Mouse (Mus musculus) right cerebral cortex, postnatal 14 days (tissue): ENCODE measurements at regions not wholly inside any gene's neighbourhood (a gene's known extent, or its start where the extent isn't known, plus 50 kb on each side); places are given as distances from the start of the nearest gene placed in this dataset.

ENCODE experiments used
- DNase-seq: peaks from one replicate; pipeline ENCODE4 v3.0.0; 2022

DNA sequence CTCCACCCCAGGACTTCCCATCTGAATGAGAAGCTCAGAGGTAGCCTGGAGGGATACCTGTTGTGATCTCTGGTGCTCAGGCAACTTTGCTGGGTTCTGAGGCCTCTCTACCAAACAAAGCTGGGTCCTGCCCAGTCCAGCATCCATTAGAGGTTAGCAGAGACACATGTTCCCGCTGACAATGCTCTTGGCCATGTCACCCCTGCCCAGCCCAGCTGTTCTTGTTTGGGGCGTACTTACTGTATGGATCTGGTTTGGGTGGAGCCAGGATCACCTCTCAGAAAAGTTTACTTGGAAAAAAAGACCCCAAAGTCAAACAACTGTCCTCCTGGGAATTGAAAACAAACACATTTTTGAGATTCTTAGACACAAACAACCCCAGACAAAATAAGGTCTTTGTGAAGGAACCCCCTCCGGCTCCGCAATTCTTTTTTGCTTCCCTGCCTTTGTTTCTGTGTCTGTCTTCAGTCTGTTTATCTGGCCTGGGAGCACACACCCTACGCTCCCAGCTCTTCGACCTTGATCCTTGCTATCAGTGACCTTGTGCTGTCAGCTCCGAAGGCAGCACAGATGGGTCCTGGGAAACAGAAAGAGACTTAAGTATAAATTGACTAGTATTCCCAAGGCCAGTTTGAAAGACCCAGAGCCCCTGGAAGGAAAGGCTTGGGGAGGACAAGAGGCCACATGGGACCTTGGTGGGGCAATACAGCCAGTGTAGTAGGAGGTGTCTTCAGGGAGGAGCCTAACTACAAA is 68.1 kb upstream of the Serp2 start:
- no peak for DNase-seq

DNA sequence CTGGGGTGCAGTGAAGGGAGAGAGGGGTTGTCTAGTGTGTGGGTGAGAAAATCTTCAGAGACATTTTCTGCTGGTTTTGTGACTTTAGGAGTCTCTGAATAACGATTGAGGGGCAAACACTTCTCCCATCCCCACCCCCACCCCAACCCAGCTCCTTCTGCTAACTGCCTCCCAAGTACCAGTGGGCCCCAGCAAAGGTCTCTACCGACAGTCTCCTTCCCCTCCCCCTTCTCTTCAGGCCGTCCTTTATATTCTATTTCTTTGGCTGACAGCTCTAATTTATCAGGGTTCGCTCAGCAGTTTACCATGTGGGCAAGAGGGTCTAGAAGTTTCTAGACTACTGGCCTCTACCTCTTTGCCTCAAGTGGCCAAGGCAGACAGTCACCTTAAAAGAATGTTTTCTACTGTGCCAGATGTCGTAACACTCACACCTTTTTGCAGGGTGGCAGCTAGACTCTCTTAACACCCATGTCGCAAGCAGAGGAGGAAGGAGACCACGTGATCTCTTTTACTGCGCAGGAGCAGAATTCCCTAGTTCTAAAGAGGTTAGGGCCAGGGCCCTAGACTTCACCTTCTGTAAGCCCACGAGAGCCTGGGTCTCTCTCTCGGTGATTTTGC is 66.8 kb upstream of the Serp2 start:
- DNase-seq, result no peak

DNA sequence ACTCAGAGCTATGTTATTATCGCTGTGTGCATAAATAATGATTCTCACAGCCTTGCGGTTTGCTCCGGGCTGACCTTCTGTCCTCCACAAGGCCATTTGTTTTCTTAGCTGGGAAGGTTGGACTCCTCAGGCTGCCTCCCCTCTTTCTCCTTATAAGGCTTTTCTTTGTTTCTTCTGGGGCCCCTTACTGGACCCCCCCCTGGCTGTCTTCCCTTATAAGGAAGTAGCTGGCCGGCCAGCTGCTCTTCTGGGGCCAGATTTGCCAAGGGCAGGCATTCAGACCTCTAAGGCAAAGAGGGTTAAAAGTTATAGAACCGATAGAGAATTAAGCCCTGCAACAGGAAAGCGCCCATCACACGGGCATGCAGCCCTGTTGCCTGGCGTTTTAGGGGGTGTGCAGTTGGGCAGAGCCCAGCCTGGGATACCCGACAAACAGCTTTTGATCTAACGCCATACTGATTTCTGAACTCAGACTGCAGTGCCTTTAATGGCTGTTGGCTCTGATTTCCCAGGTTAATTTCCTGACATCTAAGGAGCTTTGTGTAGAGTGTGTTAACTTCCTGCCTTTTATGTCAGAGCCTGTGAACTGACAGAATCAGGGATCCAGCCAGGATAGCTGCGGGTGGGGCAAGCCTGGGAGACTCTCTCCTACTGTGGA is 66.1 kb upstream of the Serp2 start:
- DNase-seq, result no peak

DNA sequence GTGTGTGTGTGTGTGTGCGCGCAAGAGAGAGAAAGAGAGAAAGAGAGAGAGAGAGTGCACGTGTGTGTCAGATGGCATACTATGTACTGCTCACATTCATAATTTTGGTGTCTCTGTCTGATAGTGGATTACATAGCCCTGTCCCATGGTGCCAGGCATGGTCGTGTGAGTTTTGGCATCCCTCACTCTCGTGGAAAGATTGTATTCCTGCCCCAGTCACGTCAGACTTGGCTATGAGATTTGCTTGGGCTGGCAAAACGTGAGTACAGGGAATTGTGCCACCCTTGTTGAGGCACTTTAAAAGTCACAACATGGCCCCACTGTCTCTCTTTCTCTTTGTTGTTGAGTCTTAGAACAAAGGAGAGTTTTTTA is 62.3 kb upstream of the Serp2 start:
- no peak for DNase-seq

DNA sequence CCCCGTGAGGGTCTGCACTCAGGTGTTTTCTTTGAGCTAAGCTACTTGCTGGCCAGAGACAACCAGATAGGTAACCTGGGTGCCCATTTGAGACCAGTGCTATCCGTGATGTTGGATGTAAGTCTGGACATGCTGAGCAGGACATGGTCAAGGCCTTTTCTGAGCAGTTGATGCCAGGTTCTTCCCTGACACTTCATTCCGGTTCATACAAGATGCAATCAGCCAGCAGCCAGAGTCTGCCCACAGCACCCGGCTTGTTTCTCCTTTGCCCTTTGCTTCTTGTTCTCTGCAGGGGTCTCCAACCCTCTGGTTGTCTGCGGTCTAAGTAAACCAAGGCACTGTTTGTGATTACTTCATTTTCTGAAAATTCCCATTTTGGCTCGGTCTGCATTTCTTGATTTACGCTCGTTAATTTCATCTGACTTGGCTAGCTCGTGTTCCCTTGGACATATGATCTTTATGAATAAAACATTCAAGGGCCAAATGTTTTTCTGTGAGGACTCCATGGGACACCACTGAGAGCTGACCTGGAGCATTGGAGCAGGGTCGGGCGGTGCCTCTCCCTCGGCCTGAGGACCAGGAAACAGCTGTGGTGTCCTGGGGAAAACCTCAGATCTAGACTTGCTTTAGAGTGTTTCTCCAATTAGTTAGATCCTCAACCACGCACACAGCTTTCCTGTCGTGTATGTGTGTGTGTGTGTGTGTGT is 61.8 kb upstream of the Serp2 start:
- DNase-seq, result no peak

DNA sequence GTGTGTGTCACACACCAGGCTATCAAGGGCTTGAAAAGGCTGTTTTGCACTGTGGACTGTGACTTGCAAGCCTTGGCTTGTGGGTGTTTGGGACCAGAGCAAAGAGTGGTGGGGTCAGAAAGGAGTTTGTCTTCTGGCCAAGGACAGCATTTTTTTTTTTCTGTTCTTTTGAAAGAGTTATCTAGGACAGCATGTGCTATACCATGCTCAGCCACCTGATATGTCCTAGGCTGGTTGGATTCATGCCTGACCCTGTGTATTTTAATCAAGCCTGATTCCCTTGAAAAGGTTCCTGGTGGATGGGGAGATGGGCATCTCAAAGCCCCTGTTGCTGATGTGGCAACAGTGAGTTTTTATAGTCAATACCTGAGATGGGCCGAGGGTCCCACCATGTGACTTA is 61.2 kb upstream of the Serp2 start:
- no peak for DNase-seq

DNA sequence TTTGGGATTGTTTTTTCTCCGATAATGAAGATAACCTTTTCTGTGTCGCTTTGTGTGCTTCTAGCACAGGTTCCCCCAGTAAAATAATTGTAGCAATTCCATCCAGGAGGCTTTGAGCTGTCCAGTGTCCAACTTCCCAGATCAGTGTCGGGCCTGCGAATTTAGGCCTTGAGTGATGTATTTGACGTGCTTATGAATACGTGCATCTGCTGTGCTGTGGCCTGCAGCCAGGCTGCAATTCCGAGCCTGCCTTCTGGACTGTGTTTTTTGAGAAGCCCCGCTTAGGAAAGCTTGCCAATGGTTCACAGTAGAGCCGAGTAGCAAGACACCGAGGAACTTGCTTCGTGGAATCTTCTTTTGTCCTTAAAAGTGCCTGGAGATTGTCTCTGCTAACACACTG is 60.8 kb upstream of the Serp2 start:
- DNase-seq, result no peak

DNA sequence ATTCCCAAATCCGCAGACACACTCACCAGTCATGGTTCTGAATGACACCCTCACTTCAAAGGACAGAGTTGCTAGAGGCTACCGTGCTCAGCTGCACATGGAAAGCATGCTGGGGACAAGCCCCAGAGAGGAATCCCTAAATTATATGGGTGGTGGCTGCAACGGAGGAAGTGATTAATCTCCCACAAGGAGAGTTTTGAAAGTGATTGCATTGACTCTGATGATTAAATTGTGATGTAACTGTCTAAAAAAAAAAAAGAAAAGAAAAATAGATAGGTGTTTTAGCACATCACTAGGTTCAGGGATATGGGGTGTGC is 59.6 kb upstream of the Serp2 start:
- DNase-seq, result no peak

DNA sequence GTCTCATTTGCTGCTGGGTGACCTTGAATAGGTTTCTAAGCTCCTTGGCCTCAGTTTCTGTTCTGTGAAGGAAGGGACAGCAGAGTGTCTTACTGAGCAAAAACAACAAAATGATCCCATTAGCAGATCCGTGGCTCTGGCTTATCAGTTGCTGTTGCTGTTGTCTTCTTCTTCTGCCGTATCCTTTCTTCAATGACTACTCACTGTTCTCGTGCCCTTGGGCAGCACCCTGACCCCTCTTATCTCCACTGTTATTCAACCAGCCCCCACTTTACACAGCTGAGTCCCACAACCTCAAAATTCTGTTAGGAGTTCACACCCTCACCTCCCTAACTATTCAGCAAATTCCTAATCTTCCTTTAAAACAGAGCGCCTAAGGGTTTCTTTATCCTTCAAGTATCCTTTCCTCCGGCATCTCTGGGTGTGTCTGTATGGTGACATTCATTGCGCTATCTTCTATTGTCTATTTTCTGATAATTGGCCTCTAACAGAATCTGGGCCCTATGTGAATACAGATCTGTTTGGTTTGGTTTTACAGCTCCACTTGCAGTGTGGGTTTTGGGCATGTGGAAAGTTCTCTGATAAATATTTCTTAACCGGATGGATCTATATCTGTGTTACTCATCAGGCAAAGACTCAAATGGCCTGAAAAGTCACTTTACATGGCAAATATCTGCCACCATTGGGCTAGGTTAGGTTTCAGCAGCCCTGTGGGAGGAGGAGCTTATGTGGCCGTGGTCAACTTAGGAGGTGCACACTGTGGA is 59.1 kb upstream of the Serp2 start:
- DNase-seq, result no peak

DNA sequence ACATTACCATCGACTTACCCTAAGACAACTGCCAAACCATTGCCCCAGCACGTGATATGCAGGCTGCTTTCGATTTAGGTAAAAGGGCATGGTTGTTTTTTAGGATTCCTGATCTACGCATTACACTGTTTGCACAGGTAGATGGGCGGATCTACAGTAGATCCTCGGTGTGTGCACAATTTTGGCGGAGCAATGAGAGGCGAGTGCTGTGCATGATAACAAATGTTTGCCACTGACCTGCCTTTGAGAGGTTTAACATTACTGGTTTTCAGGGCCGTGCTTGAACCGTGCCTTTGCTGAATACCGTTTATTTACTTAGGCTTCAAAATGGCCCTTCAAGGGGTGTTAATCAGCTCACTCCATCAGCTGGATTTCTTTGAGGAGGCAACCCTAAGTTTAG is 58.5 kb upstream of the Serp2 start:
- no peak for DNase-seq

DNA sequence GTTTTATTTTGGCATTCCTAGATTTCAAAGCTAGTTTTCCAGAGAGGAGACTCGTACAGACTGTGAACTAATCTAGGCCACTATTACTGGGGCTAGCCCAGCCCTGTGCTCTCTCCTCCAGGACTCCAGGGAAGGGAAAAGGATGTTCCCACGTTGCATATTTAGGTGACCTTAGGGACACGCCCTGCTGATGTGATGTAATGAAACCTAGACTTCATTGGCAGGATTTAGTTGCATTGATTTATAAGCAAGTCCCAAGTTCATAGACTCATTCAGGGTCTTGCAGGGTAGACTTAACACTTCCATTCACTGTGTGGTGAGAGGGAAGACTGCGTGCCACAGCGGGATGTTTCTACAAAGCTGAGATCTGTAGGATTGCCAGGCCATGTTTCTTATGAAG is 58.0 kb upstream of the Serp2 start:
- DNase-seq, result no peak

DNA sequence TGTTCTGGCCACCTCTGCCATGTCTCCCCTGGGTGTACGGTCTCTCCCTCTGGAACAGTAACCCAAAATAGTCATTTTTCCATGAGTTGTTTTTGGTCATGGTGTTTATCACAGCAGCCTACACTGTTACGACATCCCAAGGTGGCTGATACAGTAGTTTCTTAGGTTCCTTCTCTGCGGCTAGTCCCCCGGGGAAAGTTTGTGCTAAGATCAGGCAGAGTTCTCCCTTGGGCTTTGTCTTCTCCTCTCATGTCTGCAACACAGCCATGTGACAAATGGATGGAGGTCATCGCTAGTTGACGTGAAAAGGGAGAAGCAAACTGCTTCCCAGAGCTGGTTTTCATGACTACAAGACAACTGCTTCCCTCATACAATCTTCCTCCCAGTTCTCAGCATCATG is 56.9 kb upstream of the Serp2 start:
- no peak for DNase-seq

DNA sequence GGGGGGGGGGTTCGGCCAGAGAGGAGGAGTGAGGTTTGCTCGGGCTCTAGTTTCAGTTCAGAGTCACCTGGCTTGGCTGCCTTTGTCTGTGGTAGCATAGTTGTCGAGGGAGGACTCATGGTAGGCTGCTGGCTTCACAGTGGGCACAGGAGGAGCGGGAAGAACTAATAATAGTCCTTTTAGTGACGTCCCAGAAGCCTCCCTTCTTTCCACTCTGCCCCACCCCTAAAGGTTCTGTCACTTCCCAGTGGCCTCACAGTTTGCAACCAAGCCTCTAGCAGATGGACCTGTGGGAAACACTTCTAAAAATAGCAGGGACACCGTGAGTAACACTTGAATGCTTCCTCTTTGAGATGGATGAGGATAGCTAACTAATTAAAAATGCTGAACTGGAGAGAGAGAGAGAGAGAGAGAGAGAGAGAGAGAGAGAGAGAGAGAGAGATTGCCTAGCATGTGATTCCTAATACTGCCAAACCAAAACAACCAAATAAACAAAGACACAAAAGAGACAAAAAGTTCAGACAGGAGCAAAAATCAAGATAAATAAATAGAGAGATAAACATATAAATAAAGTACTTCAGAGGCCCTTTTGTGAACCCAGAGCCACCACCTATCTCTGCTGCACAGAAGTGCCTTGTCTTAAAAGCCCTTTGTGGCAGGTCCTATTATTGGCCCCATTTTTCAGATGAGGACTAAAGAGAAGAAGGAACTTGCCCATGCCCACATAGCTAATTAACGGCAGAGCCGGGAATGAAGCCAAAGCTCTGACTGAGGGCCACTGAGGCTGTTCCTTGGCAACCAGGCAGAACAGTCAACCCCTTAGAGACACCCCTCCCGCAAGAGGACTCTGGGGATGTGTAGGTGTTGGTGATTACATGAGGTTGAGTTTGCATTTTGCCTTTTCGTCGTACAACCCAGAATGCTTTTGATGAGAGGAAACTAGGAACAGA is 54.0 kb upstream of the Serp2 start:
- DNase-seq, result peak; percentile 52
